Mouse (Mus musculus): ENCODE data around the gene Espnl. TPM values are rescaled to one million over a fixed set of nuclear protein-coding genes. Genes with fewer than 3 reads are reported as not detected.

The Espnl gene
- polyA plus RNA-seq, 1 experiment from 2014 or later = 0.03 TPM

DNA sequence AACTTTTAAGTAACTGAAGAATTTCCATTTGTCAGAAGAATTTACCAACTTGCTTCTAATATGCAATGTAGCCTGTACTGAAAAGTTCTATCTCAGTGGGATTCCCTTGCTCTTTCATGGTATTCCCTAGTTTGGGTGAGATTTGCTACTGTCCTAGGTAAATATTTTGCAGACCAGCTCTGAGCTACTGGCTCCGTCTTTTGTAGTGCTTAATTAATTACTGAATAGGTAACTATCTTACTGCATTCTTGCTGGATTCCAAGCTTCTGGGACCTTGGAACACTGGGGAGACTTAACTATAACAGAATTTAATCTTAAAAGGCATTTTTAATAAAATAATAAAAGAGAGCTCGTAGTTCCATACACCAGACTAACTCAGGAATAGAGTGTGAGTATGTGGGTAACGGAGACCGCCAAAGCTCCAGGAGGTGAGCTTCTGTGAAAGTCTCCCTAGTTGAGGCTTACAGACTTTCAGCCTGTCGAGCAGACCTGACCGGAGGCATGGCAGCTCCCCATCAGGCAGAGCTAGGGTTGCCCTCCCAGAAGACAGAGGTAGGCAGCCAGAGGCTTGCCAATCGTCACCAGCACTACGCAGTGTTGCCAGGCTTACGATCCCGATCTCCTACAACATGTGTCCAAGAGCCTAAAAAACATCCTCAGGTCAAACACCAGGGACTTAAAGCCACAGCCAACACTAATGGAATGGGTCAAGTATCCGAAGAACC is 29.6 kb upstream of the Espnl start:
- ATAC-seq (ENCODE audit: low FRiP score) = no peak
- Histone ChIP-seq H3K9me3 (ENCODE audit: control insufficient read depth, low read length) (no peaks in the 10 kb centered on the region), H3K36me3 (ENCODE audit: control insufficient read depth, insufficient read depth, low read length) (no peaks in the 10 kb centered on the region), H3K4me3 (ENCODE audit: low read depth, low read length) (no peak overlapping the region), H3K27ac (ENCODE audit: low read depth, low read length) (no peak overlapping the region), H3K4me2 (replicated peaks; ENCODE audit: low read depth, low read length) (no peak overlapping the region), H3K27me3 (ENCODE audit: control insufficient read depth, insufficient read depth, low read length) (no peaks in the 10 kb centered on the region), H3K4me1 (replicated peaks; ENCODE audit: control insufficient read depth, insufficient read depth, low read length) (no peaks in the 10 kb centered on the region), H3K9ac (ENCODE audit: low read depth, low read length) (no peak overlapping the region)
- no peak for DNase-seq (ENCODE audit: low spot score)
- 92% methylated on average over 11 of the region's 11 CpGs for WGBS

DNA sequence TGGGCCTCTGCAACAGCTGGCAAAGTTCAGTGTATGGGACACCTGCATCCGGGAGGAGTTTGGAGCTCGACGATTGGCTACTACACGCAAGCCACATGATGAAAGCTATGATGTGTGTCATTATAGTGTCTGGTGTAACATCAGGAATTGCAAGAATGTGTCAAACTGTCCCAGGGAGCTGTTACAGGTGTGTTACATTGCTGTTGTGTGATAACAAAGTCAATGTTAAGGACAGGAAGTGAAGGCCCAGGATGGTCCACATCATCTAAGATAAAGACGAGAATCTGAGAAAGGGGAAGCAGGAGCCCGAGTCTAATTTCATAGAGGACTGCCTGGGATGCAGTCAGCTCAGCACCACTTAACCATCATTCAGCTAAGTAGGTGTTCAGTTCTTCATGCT is 26.3 kb upstream of the Espnl start:
- Histone ChIP-seq H3K27me3 (ENCODE audit: control insufficient read depth, insufficient read depth, low read length) (no peaks in the 10 kb centered on the region), H3K4me1 (replicated peaks; ENCODE audit: control insufficient read depth, insufficient read depth, low read length) (no peaks in the 10 kb centered on the region; the same call in 1 of the 2 replicates), H3K9me3 (ENCODE audit: control insufficient read depth, low read length) (no peaks in the 10 kb centered on the region), H3K27ac (ENCODE audit: low read depth, low read length) (no peak overlapping the region), H3K9ac (ENCODE audit: low read depth, low read length) (no peak overlapping the region), H3K4me3 (ENCODE audit: low read depth, low read length) (no peak overlapping the region), H3K36me3 (ENCODE audit: control insufficient read depth, insufficient read depth, low read length) (no peaks in the 10 kb centered on the region), H3K4me2 (replicated peaks; ENCODE audit: low read depth, low read length) (no peak overlapping the region)
- no peak for DNase-seq (ENCODE audit: low spot score)
- ATAC-seq (ENCODE audit: low FRiP score) = no peak
- 93% methylated on average over 6 of the region's 6 CpGs for WGBS

DNA sequence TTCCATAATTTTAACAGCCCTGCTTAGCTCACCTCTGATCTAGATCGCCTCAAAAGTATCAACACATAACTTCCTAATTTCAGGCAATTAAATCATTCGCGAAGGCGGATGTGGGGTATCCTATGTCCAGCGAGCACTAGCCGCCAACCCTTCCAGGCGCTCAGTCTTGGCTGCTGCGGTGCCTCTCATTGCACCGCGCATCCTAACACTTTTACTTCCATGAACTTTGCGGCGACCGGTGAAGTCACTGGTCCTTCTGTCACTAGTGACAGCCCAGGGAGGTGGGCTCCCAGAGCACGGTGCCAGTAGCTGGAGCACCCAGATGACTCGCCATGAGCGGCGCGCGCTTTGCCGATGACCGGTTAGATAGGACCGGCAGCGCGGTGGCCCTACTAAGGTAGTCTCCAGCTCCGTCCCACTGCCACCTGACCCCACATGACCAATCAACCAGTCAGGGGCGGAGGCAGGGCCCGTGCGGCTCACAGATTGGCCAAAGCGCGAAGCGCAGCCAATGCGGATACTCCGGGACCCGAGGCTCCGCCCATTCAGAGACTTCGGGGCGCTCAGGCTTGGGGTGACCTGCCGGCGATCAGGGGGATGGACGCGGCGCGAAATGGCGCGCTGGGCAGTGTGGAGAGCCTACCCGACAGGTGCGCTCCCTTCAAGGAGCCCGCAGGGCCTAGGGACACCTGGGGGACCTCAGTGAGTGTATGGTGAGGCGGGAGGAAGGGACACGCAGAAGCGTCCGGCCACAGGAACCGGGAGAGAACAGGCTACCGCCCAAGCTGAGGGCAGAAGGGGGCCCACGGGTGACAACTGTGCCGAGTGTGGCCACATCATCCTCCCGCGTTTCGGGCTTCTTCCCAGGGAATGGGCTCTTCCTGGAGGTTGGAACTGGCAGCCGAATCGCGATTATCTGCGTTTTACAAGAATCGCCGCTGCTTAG is 23.8 kb upstream of the Espnl start, which contains the start of gene Scly:
Scly (plus strand) TSS at position 540 of the 946 bp plus-strand sequence.
- H3K27ac ChIP-seq (ENCODE audit: low read depth, low read length) = no peak within 1 kb of the TSS
- H3K36me3 ChIP-seq (ENCODE audit: control insufficient read depth, insufficient read depth, low read length) = no peaks in the 10 kb centered on the region
- H3K4me1 ChIP-seq (replicated peaks; ENCODE audit: control insufficient read depth, insufficient read depth, low read length) = no peaks in the 10 kb centered on the region; the same call in 1 of the 2 replicates
- H3K4me2 ChIP-seq (replicated peaks; ENCODE audit: low read depth, low read length) = peak within 1 kb of the TSS; percentile 68
- no peaks in the 10 kb centered on the region for H3K9me3 ChIP-seq (ENCODE audit: control insufficient read depth, low read length)
- ATAC-seq (ENCODE audit: low FRiP score) (peak; percentile 99), DNase-seq (ENCODE audit: low spot score) (peak; percentile 89)
- peak within 1 kb of the TSS; percentile 68 for H3K9ac ChIP-seq (ENCODE audit: low read depth, low read length)
- no peaks in the 10 kb centered on the region for H3K27me3 ChIP-seq (ENCODE audit: control insufficient read depth, insufficient read depth, low read length)
- H3K4me3 ChIP-seq (ENCODE audit: low read depth, low read length) = peak within 1 kb of the TSS; percentile 83
- under 1% methylated on average over 64 of the region's 65 CpGs for WGBS

- 81% methylated on average over 13 of the region's 13 CpGs for WGBS
- Histone ChIP-seq H3K4me1 (replicated peaks; ENCODE audit: control insufficient read depth, insufficient read depth, low read length) (no peaks in the 10 kb centered on the region; the same call in 1 of the 2 replicates), H3K9me3 (ENCODE audit: control insufficient read depth, low read length) (no peaks in the 10 kb centered on the region), H3K4me3 (ENCODE audit: low read depth, low read length) (peak overlapping the region; percentile 83), H3K27me3 (ENCODE audit: control insufficient read depth, insufficient read depth, low read length) (no peaks in the 10 kb centered on the region), H3K9ac (ENCODE audit: low read depth, low read length) (0 out of 2 replicates have a peak overlapping the region, but pooled peaks have one; percentile 24), H3K4me2 (replicated peaks; ENCODE audit: low read depth, low read length) (peak overlapping the region; percentile 68), H3K27ac (ENCODE audit: low read depth, low read length) (no peak overlapping the region), H3K36me3 (ENCODE audit: control insufficient read depth, insufficient read depth, low read length) (no peaks in the 10 kb centered on the region)
- DNase-seq (ENCODE audit: low spot score) (no peak), ATAC-seq (ENCODE audit: low FRiP score) (no peak)
Measured at GRCm38 (mm10) chr1:91299026-91299706, 22.7 kb upstream of the Espnl start.

DNA sequence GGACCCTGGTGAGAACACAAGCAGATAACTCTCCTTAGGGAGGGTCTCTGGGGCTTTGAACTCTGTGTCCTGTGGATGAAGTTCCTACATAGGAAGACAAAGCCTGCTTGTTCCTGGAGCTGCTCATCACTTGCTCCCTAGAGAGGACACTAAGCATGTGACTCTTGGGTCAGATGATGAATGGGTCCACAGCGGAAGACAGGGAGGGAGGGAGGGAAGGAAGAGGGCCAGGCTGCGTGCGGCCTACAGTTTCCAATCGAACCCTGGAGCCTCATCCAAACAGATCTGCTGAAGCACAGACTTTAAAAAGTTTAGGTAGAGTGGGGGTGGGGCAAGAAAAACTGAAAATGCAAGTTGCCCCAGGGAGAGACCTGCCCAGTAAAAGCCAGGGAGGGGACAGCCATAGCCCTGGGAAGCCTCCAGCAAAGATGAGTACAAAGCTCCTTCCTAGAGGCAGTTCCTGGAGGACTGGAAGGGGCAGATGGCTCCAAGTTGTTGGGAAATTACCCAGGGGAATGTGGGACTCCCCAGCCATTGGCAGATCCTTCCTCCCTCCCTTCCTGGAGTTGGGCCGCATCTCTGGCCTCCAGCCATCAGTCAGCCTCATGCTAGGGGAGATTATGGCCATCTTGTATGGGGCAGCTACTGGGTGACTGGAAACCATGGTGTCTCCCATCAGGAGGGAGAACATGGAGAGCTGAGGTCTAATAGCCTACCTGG is 22.0 kb upstream of the Espnl start:
- ATAC-seq (ENCODE audit: low FRiP score) = no peak
- no peak overlapping the region for H3K4me2 ChIP-seq (replicated peaks; ENCODE audit: low read depth, low read length)
- 77% methylated on average over 5 of the region's 5 CpGs for WGBS

DNA sequence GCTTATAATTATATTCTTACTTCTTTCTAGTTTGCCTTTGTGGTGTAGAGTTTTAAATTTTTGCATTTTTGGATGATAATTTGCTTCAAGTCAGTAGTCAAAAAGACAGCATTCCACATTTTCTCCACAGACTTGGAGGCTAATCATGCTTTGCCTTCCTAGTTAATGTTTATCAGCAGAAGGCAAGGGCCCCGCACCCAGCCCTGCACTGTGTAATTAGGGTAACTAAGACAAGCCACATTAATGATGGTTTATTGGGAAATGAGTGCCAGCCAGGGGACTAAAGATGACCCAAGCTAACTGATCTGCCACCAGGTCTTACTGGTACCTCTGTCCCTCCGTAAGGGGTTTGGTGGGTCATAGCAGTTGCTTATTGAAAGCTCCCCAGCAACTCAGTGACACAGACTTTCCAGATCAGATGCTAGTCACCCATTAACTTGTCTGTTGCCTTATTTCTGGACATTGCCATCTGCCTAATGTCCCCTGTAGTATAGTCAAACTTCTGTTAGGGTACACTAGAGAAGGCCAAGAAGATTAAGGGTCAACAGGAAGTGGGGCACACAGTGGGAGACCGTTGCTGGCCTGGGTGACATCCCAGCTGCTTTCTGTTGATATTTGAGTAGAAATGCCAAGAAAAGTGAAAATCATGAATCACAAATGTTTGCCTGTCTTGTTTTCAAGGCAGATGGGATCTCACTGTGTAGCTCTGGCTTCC is 20.5 kb upstream of the Espnl start:
- ATAC-seq (ENCODE audit: low FRiP score) (no peak), DNase-seq (ENCODE audit: low spot score) (no peak)
- Histone ChIP-seq H3K9ac (ENCODE audit: low read depth, low read length) (no peak overlapping the region), H3K27me3 (ENCODE audit: control insufficient read depth, insufficient read depth, low read length) (no peaks in the 10 kb centered on the region), H3K36me3 (ENCODE audit: control insufficient read depth, insufficient read depth, low read length) (no peaks in the 10 kb centered on the region), H3K9me3 (ENCODE audit: control insufficient read depth, low read length) (no peaks in the 10 kb centered on the region), H3K4me3 (ENCODE audit: low read depth, low read length) (no peak overlapping the region), H3K27ac (ENCODE audit: low read depth, low read length) (no peak overlapping the region), H3K4me2 (replicated peaks; ENCODE audit: low read depth, low read length) (no peak overlapping the region), H3K4me1 (replicated peaks; ENCODE audit: control insufficient read depth, insufficient read depth, low read length) (no peaks in the 10 kb centered on the region; the same call in 1 of the 2 replicates)
- WGBS = 71% methylated on average over 3 of the region's 3 CpGs

More for the DNA sequence above, 22.0 kb upstream of the Espnl start:
- no peak overlapping the region for H3K4me3 ChIP-seq (ENCODE audit: low read depth, low read length)
- H3K9ac ChIP-seq (ENCODE audit: low read depth, low read length) = no peak overlapping the region
- H3K27me3 ChIP-seq (ENCODE audit: control insufficient read depth, insufficient read depth, low read length) = no peaks in the 10 kb centered on the region
- DNase-seq (ENCODE audit: low spot score) = no peak
- no peaks in the 10 kb centered on the region for H3K36me3 ChIP-seq (ENCODE audit: control insufficient read depth, insufficient read depth, low read length)
- H3K9me3 ChIP-seq (ENCODE audit: control insufficient read depth, low read length) = no peaks in the 10 kb centered on the region
- H3K4me1 ChIP-seq (replicated peaks; ENCODE audit: control insufficient read depth, insufficient read depth, low read length) = no peaks in the 10 kb centered on the region; the same call in 1 of the 2 replicates
- no peak overlapping the region for H3K27ac ChIP-seq (ENCODE audit: low read depth, low read length)

- Histone ChIP-seq H3K9me3 (ENCODE audit: control insufficient read depth, low read length) (no peaks in the 10 kb centered on the region), H3K36me3 (ENCODE audit: control insufficient read depth, insufficient read depth, low read length) (no peaks in the 10 kb centered on the region), H3K4me1 (replicated peaks; ENCODE audit: control insufficient read depth, insufficient read depth, low read length) (no peaks in the 10 kb centered on the region; the same call in 1 of the 2 replicates), H3K9ac (ENCODE audit: low read depth, low read length) (no peak overlapping the region), H3K27me3 (ENCODE audit: control insufficient read depth, insufficient read depth, low read length) (no peaks in the 10 kb centered on the region), H3K4me3 (ENCODE audit: low read depth, low read length) (no peak overlapping the region), H3K4me2 (replicated peaks; ENCODE audit: low read depth, low read length) (no peak overlapping the region), H3K27ac (ENCODE audit: low read depth, low read length) (no peak overlapping the region)
- no peak for DNase-seq (ENCODE audit: low spot score)
- 95% methylated on average over 3 of the region's 3 CpGs for WGBS
- no peak for ATAC-seq (ENCODE audit: low FRiP score)
Measured at GRCm38 (mm10) chr1:91302021-91302420, 19.9 kb upstream of the Espnl start.
